Mouse (Mus musculus) forebrain, embryonic 11.5 days (tissue): ENCODE measurements around the gene Drap1. TPM values are rescaled to one million over a fixed set of nuclear protein-coding genes. Genes with fewer than 3 reads are reported as not detected.
A peak's percentile ranks its signal among the peaks of the same experiment; 100 is the strongest.

Experiments
- ATAC-seq: fragments of 200-750 bp; cut with Nextera tagmentation; replicated peaks from 2 replicates; pipeline ENCODE4 v1.8.0; 2017; ENCODE audit warnings: moderate TSS enrichment; ENCODE audit not compliant: low FRiP score
- DNase-seq: peaks from one replicate; pipeline ENCODE4 v3.0.0-alpha.2; 2017; ENCODE audit warnings: low spot score
- H3K27ac ChIP-seq: fragments of 300-500 bp; sonication (generic); 2 replicates; pipeline ENCODE4 v1.5.1; 2014; ENCODE audit warnings: low read depth, low read length
- H3K27me3 ChIP-seq: fragments of 300-500 bp; sonication (generic); 2 replicates; pipeline ENCODE4 v1.6.1; 2014; ENCODE audit warnings: mild to moderate bottlenecking, low read length, mixed read lengths; ENCODE audit not compliant: control insufficient read depth, insufficient read depth
- H3K36me3 ChIP-seq: fragments of 300-500 bp; sonication (generic); 2 replicates; pipeline ENCODE4 v1.6.1; 2014; ENCODE audit warnings: mild to moderate bottlenecking, low read length, moderate library complexity, mixed read lengths; ENCODE audit not compliant: control insufficient read depth, insufficient read depth
- H3K4me1 ChIP-seq: fragments of 300-500 bp; sonication (generic); replicated peaks from 2 replicates; pipeline ENCODE4 v1.6.1; 2014; ENCODE audit warnings: low read length, mixed read lengths; ENCODE audit not compliant: control insufficient read depth, insufficient read depth
- H3K4me2 ChIP-seq: fragments of 300-500 bp; sonication (generic); 2 replicates; pipeline ENCODE4 v1.6.1; 2014; ENCODE audit warnings: low read depth, mild to moderate bottlenecking, low read length, moderate library complexity, mixed read lengths; ENCODE audit not compliant: severe bottlenecking
- H3K4me3 ChIP-seq: fragments of 300-500 bp; sonication (generic); 2 replicates; pipeline ENCODE4 v1.5.1; 2014; ENCODE audit warnings: low read depth, low read length
- H3K9ac ChIP-seq: fragments of 300-500 bp; sonication (generic); 2 replicates; pipeline ENCODE4 v1.6.1; 2014; ENCODE audit warnings: low read length
- H3K9me3 ChIP-seq: fragments of 300-500 bp; sonication (generic); 2 replicates; pipeline ENCODE4 v1.6.1; 2016; ENCODE audit warnings: low read length, mixed read lengths; ENCODE audit not compliant: control insufficient read depth
- WGBS: fragments of 180-500 bp; shearing (Covaris S2); extraction: QIAGEN DNeasy Blood & Tissue Kit; methylation state at CpG from one replicate; pipeline ENCODE4 v1.1.7; 2014; 5-methylcytosine and 5-hydroxymethylcytosine counted together
- polyA plus RNA-seq: library from polyadenylated mRNA; unstranded; fragments of >200 nt; fragmentation: Nextera tagmentation; extraction: Ambion mirVana; gene quantifications from 2 replicates; pipeline ENCODE4 v1.2.1, GENCODE M21; 2014

The Drap1 gene
- polyA plus RNA-seq, 1 experiment from 2014 or later, result 202 TPM

GRCm38 (mm10) chr19:5429806-5430205, 5.0 kb upstream of the Drap1 start:
- ATAC-seq, result no peak
- Histone ChIP-seq H3K4me1 (peaks cover 12% of the 10 kb centered on the region; the same call in 1 of the 2 replicates), H3K36me3 (peaks cover 5% of the 10 kb centered on the region; the same call in 1 of the 2 replicates), H3K9me3 (no peaks in the 10 kb centered on the region), H3K27ac (no peak overlapping the region), H3K4me2 (no peak overlapping the region), H3K27me3 (no peaks in the 10 kb centered on the region; the same call in 1 of the 2 replicates), H3K9ac (no peak overlapping the region), H3K4me3 (no peak overlapping the region)
- no peak for DNase-seq
- 78% methylated on average over 8 of the region's 8 CpGs for WGBS

- H3K9ac ChIP-seq, result no peak overlapping the region
- no peak for DNase-seq
- 88% methylated on average over 4 of the region's 4 CpGs for WGBS
- no peak overlapping the region for H3K4me3 ChIP-seq
- H3K27ac ChIP-seq, result no peak overlapping the region
- H3K36me3 ChIP-seq, result peaks cover 5% of the 10 kb centered on the region; the same call in 1 of the 2 replicates
- no peak for ATAC-seq
- H3K27me3 ChIP-seq, result no peaks in the 10 kb centered on the region; the same call in 1 of the 2 replicates
- no peak overlapping the region for H3K4me2 ChIP-seq
- peaks cover 12% of the 10 kb centered on the region; the same call in 1 of the 2 replicates for H3K4me1 ChIP-seq
- H3K9me3 ChIP-seq, result no peaks in the 10 kb centered on the region
Observed at GRCm38 (mm10) chr19:5429219-5429618, 4.4 kb upstream of the Drap1 start.

- Histone ChIP-seq H3K27ac (no peak overlapping the region), H3K4me1 (peaks cover 16% of the 10 kb centered on the region; the same call in 1 of the 2 replicates), H3K27me3 (no peaks in the 10 kb centered on the region), H3K9ac (no peak overlapping the region), H3K4me3 (no peak overlapping the region), H3K36me3 (peaks cover 5% of the 10 kb centered on the region; the same call in 1 of the 2 replicates), H3K4me2 (no peak overlapping the region), H3K9me3 (no peaks in the 10 kb centered on the region)
- no peak for DNase-seq
- 82% methylated on average over 2 of the region's 2 CpGs for WGBS
- ATAC-seq, result no peak
Observed at GRCm38 (mm10) chr19:5428083-5428482, 3.3 kb upstream of the Drap1 start.

- H3K27me3 ChIP-seq, result no peaks in the 10 kb centered on the region
- H3K4me3 ChIP-seq, result peak overlapping the region; percentile 83; the same call in 1 of the 2 replicates
- WGBS, result 92% methylated on average over 13 of the region's 13 CpGs
- peaks cover 5% of the 10 kb centered on the region; the same call in 1 of the 2 replicates for H3K36me3 ChIP-seq
- peak overlapping the region; percentile 85; the same call in 1 of the 2 replicates for H3K4me2 ChIP-seq
- no peak for DNase-seq
- H3K9me3 ChIP-seq, result no peaks in the 10 kb centered on the region
- peaks cover 17% of the 10 kb centered on the region; the same call in 1 of the 2 replicates for H3K4me1 ChIP-seq
- H3K27ac ChIP-seq, result no peak overlapping the region
- ATAC-seq, result no peak
- no peak overlapping the region for H3K9ac ChIP-seq
Observed at GRCm38 (mm10) chr19:5426640-5427290, 2.0 kb upstream of the Drap1 start.

GRCm38 (mm10) chr19:5425906-5426565, 1.3 kb upstream of the Drap1 start:
- no peak for DNase-seq
- Histone ChIP-seq H3K9me3 (no peaks in the 10 kb centered on the region), H3K27ac (peak overlapping the region; percentile 66; the same call in 1 of the 2 replicates), H3K36me3 (peaks cover 7% of the 10 kb centered on the region; the same call in 1 of the 2 replicates), H3K27me3 (no peaks in the 10 kb centered on the region), H3K4me3 (peak overlapping the region; percentile 83), H3K4me1 (peaks cover 17% of the 10 kb centered on the region; the same call in 1 of the 2 replicates), H3K9ac (peak overlapping the region; percentile 94), H3K4me2 (peak overlapping the region; percentile 85)
- 88% methylated on average over 18 of the region's 18 CpGs for WGBS
- ATAC-seq, result no peak

- ATAC-seq (peak; percentile 70), DNase-seq (no peak)
- H3K9ac ChIP-seq, result peak overlapping the region; percentile 94
- H3K36me3 ChIP-seq, result peaks cover 7% of the 10 kb centered on the region; the same call in 1 of the 2 replicates
- peaks cover 17% of the 10 kb centered on the region; the same call in 1 of the 2 replicates for H3K4me1 ChIP-seq
- no peaks in the 10 kb centered on the region for H3K9me3 ChIP-seq
- WGBS, result under 1% methylated on average over 33 of the region's 48 CpGs
- peak overlapping the region; percentile 91 for H3K4me2 ChIP-seq
- H3K4me3 ChIP-seq, result peak overlapping the region; percentile 83
- H3K27me3 ChIP-seq, result no peaks in the 10 kb centered on the region
- peak overlapping the region; percentile 82 for H3K27ac ChIP-seq
Observed at GRCm38 (mm10) chr19:5424092-5424781, 542 bp downstream of the Drap1 start.

GRCm38 (mm10) chr19:5423561-5423960, 1.2 kb downstream of the Drap1 start:
- H3K36me3 ChIP-seq, result peaks cover 7% of the 10 kb centered on the region; the same call in 1 of the 2 replicates
- WGBS, result 66% methylated on average over 12 of the region's 12 CpGs
- H3K9me3 ChIP-seq, result no peaks in the 10 kb centered on the region
- H3K4me2 ChIP-seq, result peak overlapping the region; percentile 91
- H3K27me3 ChIP-seq, result no peaks in the 10 kb centered on the region
- DNase-seq (no peak), ATAC-seq (no peak)
- H3K27ac ChIP-seq, result no peak overlapping the region
- peak overlapping the region; percentile 83 for H3K4me3 ChIP-seq
- H3K4me1 ChIP-seq, result peaks cover 17% of the 10 kb centered on the region; the same call in 1 of the 2 replicates
- H3K9ac ChIP-seq, result peak overlapping the region; percentile 94

GRCm38 (mm10) chr19:5422895-5423443, 1.8 kb downstream of the Drap1 start:
- peak overlapping the region; percentile 91 for H3K4me2 ChIP-seq
- no peak overlapping the region for H3K4me3 ChIP-seq
- peaks cover 17% of the 10 kb centered on the region; the same call in 1 of the 2 replicates for H3K4me1 ChIP-seq
- H3K27me3 ChIP-seq, result no peaks in the 10 kb centered on the region
- no peak overlapping the region for H3K27ac ChIP-seq
- ATAC-seq, result no peak
- WGBS, result 78% methylated on average over 9 of the region's 9 CpGs
- peak overlapping the region; percentile 7; the same call in 1 of the 2 replicates for H3K9ac ChIP-seq
- H3K9me3 ChIP-seq, result no peaks in the 10 kb centered on the region
- no peak for DNase-seq
- H3K36me3 ChIP-seq, result peaks cover 7% of the 10 kb centered on the region; the same call in 1 of the 2 replicates
